Mouse (Mus musculus) forebrain, embryonic 15.5 days (tissue): ENCODE measurements at regions not wholly inside any gene's neighbourhood (a gene's known extent, or its start where the extent isn't known, plus 50 kb on each side); places are given as distances from the start of the nearest gene placed in this dataset.

Source experiments
- ATAC-seq: fragments of 200-750 bp; cut with Nextera tagmentation; replicated peaks from 2 replicates; pipeline ENCODE4 v1.8.0; 2017; ENCODE audit warnings: mild to moderate bottlenecking, moderate TSS enrichment, moderate library complexity
- H3K27ac ChIP-seq: fragments of 300-500 bp; sonication (generic); replicated peaks from 2 replicates; pipeline ENCODE4 v1.5.1; 2015; ENCODE audit warnings: mild to moderate bottlenecking, inconsistent platforms
- H3K27me3 ChIP-seq: fragments of 300-500 bp; sonication (generic); 2 replicates; pipeline ENCODE4 v1.6.1; 2015; ENCODE audit warnings: inconsistent platforms
- H3K36me3 ChIP-seq: fragments of 300-500 bp; sonication (generic); 2 replicates; pipeline ENCODE4 v1.6.1; 2015; ENCODE audit warnings: mild to moderate bottlenecking, inconsistent platforms
- H3K4me1 ChIP-seq: fragments of 300-500 bp; sonication (generic); 2 replicates; pipeline ENCODE4 v1.6.1; 2015; ENCODE audit warnings: inconsistent platforms
- H3K4me2 ChIP-seq: fragments of 300-500 bp; sonication (generic); replicated peaks from 2 replicates; pipeline ENCODE4 v1.6.1; 2015; ENCODE audit warnings: mild to moderate bottlenecking, inconsistent platforms
- H3K4me3 ChIP-seq: fragments of 300-500 bp; sonication (generic); 2 replicates; pipeline ENCODE4 v1.5.1; 2015; ENCODE audit warnings: mild to moderate bottlenecking, inconsistent platforms
- H3K9ac ChIP-seq: fragments of 300-500 bp; sonication (generic); replicated peaks from 2 replicates; pipeline ENCODE4 v1.6.1; 2015; ENCODE audit warnings: mild to moderate bottlenecking, inconsistent platforms
- H3K9me3 ChIP-seq: fragments of 300-500 bp; sonication (generic); 2 replicates; pipeline ENCODE4 v1.6.1; 2016; ENCODE audit warnings: inconsistent platforms
- WGBS: fragments of 180-500 bp; shearing (Covaris S2); methylation state at CpG from one replicate; pipeline ENCODE4 v1.1.7; 2015; ENCODE audit warnings: mixed read lengths; 5-methylcytosine and 5-hydroxymethylcytosine counted together

DNA sequence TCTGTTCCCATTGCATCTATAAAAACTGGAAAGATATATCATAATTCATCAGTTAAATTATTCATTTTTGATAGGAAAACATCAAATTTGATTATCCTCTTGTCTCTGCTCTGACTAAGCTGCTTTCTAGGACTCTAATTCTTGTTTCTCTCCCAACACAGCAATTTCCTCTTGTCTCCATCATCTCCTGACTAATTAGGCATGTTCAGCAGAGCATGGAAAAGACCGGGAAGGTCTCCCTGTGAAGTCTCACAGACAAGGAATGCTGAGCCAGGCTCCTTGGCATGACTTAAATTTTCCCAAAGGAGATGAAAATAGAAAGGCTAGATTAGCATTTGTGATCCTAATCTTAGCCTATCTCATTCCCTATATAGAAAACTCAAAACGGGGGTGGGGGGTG, 192.3 kb downstream of the Chrna7 start:
- no peaks in the 10 kb centered on the region for H3K27me3 ChIP-seq

DNA sequence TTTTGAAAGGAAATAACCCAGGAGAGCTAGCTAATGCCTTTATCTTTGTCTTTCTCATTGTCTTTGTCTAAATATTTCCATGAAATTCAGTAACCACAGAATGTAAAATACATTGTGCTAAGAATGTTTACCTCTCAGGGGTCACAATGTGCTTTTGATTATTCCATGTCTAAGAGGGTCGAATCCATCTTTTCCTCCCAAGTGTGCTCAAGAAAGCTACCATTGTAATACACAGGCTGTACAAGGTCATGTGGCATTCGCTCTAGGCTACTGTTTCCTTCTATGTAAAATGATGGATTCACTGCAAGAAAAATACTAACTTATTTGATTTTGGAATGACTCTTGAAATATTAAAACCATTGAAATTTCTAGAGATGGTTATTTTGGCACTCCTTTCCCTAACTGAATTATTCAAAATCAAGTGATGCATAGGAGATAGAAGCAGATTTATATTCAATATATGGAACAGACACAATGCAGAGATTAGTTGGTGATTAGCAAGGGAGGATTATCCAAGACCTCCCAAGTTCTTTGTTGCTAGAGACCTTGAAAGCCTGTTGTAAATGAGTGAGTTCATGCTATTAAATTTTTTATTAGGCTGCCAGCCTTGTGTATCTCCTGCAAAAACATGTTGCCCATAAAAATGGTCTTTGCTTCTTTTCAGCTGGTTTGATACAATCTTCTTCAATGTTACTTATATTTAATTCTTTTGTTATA, 193.4 kb downstream of the Chrna7 start:
- Histone ChIP-seq H3K36me3 (no peaks in the 10 kb centered on the region), H3K4me2 (no peak overlapping the region), H3K27ac (no peak overlapping the region), H3K4me3 (no peak overlapping the region), H3K4me1 (peaks cover 3% of the 10 kb centered on the region; the same call in 1 of the 2 replicates), H3K9me3 (no peaks in the 10 kb centered on the region), H3K9ac (no peak overlapping the region), H3K27me3 (no peaks in the 10 kb centered on the region)
- 46% methylated on average over 2 of the region's 2 CpGs for WGBS
- ATAC-seq: no peak

More for the DNA sequence above, 192.3 kb downstream of the Chrna7 start:
- H3K9me3 ChIP-seq: no peaks in the 10 kb centered on the region
- no peak overlapping the region for H3K9ac ChIP-seq
- no peak overlapping the region for H3K4me2 ChIP-seq
- peak; percentile 61; the same call in 1 of the 2 replicates for ATAC-seq
- peaks cover 3% of the 10 kb centered on the region; the same call in 1 of the 2 replicates for H3K4me1 ChIP-seq
- no peak overlapping the region for H3K4me3 ChIP-seq
- WGBS: 7% methylated on average over 2 of the region's 2 CpGs
- no peak overlapping the region for H3K27ac ChIP-seq
- no peaks in the 10 kb centered on the region for H3K36me3 ChIP-seq

DNA sequence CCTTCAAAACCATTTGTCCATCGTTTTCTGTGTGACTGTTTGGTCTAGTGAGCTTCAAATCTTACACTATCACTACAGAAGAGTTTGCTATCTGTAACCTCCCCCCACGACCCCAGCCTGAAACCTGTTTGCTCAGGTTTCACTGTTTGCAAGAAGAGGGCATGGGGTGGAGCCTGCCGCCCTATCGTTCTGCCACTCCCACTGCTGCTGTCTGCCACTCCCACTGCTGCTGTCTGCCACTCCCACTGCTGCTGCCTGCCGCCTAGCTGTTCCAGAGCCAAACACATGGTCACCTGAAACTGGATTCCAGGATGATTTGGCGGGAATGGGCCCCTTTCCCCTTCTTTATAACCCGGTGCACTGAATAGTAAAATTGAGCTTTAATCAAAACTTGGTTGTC, 157.6 kb upstream of the A26c2 start:
- ATAC-seq: no peak
- Histone ChIP-seq H3K9me3 (no peaks in the 10 kb centered on the region), H3K9ac (no peak overlapping the region), H3K4me2 (no peak overlapping the region), H3K27me3 (no peaks in the 10 kb centered on the region), H3K4me3 (no peak overlapping the region), H3K4me1 (no peaks in the 10 kb centered on the region), H3K27ac (no peak overlapping the region), H3K36me3 (no peaks in the 10 kb centered on the region)
- 28% methylated on average over 7 of the region's 7 CpGs for WGBS
